Mouse (Mus musculus) urinary bladder, adult 18-20 months (tissue): ENCODE measurements around the gene Ltc4s.

Experiments used
- DNase-seq, 2 experiments: peaks; one replicate each; pipeline ENCODE4 v3.0.0; 2022; ENCODE audit warnings: low spot score in 2 of 2, mixed read lengths in 2 of 2

Gene Ltc4s

GRCm38 (mm10) chr11:50224671-50225530, 13.5 kb downstream of the Ltc4s start:
- peak; percentile 85 to 87 for DNase-seq

GRCm38 (mm10) chr11:50223783-50224662, 14.4 kb downstream of the Ltc4s start:
- DNase-seq: no peak

GRCm38 (mm10) chr11:50222559-50223276, 15.7 kb downstream of the Ltc4s start:
- no peak for DNase-seq

DNA sequence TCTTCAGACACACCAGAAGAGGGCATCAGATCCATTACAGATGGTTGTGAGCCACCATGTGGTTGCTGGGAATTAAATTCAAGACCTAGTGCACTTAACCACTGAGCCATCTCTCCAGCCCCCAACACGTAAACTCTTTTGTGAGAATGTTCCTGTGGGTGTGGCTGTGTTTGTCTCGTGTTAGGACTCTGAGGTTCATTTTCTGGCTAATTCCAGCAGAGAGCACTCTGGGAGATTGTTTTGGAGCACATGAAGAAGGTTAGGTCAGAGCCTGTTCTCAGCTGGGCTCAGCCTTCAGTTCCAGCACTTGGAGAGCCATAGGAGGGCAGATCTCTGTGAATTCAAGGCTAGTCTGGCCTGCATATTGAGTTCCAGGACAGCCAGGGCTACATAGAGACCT, 18.6 kb downstream of the Ltc4s start:
- no peak for DNase-seq

- no peak for DNase-seq
Measured at GRCm38 (mm10) chr11:50217811-50218210, 20.6 kb downstream of the Ltc4s start.

GRCm38 (mm10) chr11:50216724-50217366, 21.6 kb downstream of the Ltc4s start:
- DNase-seq: no peak

DNA sequence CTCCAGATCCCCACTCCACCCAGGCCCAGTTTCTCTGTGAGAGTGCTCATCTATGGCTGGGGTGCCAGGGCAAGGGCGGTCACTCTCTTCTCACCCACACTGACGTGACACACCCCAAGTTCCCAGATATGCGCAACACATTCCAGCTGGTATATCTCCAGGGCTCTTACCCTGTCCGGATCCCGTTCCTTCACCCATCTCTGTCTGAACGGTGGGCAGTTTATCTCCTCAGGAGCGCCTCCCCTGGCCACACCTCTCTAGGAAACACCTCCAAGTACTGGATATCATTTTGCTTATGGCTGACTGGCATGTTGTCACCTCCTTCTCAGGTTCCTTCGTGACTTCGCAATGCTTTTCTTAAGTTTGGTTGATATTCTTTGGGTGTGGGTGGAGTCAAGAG, 22.8 kb downstream of the Ltc4s start:
- no peak for DNase-seq

GRCm38 (mm10) chr11:50214631-50215030, 23.8 kb downstream of the Ltc4s start:
- no peak for DNase-seq

DNA sequence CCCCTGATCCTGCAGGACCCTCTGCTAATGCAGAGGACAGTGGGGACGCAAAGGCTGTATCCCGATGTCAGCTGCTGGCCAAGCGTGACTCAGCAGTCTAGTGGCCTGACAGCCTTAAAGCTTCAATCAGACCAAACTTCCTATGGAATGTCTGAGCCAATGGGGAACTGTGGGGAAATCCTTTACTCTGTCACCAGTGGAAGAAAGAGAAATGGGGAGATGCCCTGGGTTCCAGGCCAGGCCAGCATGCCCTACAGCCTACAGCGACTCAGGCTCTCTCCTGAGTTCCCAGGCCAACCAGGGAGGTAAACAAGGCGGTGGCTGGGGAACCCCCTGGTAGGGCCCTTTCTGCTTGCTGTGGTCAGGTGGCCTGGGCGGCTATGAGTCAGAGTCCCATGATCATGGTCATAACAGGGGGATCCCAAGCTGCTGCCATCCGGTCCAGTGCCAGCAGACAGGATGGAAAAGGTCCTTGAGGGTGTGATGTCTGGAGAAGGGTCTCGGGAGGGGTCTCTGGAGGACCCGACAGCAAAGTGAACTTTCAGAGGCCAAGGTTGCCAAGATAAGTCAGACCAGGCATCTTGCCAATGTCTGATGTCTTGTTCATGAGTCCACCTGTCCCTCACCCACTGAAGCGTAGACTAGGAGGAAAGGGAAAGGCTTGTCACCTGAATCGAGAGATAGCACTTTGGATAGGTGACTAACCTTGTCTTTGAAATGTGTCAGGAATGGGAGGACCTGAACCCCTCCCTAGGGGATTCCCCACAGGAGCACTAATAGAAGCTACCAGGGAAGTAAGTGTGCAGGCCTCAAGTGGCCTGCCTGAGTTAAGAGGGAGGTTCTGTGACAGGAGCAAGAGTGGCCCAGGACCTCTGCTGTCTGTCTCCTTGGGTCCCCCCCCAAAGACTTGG, 25.3 kb downstream of the Ltc4s start:
- DNase-seq: peak; percentile 83 to 88

DNA sequence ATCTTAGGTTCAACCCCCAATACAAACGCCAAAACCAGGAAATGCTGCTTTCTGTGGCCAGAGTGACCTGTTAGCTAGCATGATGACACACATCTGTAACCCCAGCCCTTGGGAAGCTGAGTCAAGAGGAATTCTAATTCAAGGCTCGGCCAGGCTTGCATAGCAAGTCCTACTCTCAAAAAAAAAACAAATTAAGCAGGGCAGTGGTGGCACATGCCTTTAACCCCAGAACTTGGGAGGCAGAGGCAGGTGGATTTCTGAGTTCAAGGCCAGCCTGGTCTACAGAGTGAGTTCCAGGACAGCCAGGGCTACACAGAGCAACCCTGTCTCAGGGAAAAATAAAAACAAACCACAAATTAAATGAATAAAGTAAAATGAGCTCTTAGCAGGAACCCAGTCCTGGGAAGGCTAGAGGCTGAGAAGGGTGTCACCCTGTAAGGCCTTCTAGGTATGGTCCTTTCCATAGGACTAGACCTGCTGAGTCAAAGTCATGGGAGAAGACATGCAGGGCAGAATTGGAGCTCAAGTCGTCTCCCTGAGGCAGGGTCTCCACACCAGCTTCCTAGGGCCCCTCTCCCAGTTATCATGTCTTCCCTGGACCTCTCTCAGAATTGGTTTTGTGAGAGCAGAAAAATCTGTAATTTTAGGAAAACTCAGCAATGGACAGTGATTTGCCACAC, 26.2 kb downstream of the Ltc4s start:
- no peak for DNase-seq

GRCm38 (mm10) chr11:50211322-50212059, 26.9 kb downstream of the Ltc4s start:
- DNase-seq: no peak

- peak; percentile 78 to 85 for DNase-seq
Measured at GRCm38 (mm10) chr11:50210505-50211151, 27.8 kb downstream of the Ltc4s start, which contains the start of the genes Sqstm1 and Mgat4b. Sqstm1 (minus strand) TSS chr11:50210827. Mgat4b (plus strand) TSS chr11:50210890.

DNA sequence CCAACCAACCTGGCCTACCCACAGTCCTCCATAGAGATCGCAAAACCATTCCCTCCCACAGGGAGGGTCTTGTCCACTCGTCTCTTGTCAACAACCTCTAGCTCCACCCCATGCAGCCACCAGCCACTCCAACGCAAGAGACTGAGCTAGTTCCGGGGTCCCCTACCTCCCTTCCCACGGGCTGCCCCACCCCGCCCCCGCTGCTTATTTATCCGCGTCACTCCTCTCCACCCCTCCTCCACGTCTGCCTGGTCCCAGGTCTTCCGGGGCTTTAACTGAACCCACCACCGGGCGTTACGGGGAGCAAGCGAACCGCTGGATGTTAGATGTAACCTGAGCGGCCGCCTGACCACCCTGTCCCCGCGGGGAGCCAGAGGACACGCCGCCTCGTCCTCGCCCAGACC, 28.3 kb downstream of the Ltc4s start:
- DNase-seq: peak; percentile 62 to 89

DNA sequence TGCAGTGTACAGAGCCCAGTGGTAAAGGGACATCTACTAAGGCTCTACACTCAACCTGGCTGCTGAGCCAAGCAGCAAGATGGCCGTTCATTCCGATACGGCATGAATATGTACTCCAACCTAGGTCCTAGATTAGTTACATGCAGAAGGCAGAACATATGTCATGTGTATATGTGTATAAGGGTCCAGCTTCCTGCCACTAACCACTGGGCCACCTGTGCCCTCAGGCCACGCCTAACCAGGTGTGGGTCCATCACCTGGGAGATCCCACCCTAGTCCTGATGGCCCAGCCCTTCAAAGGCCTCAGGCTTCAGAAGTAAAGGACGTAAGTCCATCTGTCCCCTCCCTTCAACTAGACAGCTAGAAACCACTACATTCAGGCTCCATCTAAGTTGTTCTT, 30.4 kb downstream of the Ltc4s start:
- DNase-seq: no peak

DNA sequence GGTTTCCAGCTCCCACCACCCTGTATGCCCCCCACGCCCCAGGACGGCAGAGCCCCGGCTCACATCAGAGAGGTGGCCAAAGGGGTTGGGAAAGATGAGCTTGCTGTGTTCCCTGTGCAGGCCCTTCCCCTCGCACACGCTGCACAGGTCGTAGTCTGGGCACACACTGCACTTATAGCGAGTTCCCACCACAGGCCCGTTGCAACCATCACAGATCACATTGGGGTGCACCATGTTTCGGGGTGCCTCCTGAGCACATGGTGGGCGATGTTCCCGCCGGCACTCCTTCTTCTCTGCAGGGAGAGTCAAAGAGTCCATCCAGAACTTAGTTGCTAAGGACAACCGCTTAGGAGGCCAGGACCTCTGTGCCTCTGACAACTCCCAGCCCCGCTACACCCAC, 31.1 kb downstream of the Ltc4s start:
- DNase-seq: no peak

GRCm38 (mm10) chr11:50206037-50206436, 32.4 kb downstream of the Ltc4s start:
- DNase-seq: no peak

GRCm38 (mm10) chr11:50205434-50205833, 33.0 kb downstream of the Ltc4s start:
- DNase-seq: no peak

- no peak for DNase-seq
Measured at GRCm38 (mm10) chr11:50203302-50203827, 35.1 kb downstream of the Ltc4s start.
